Mouse (Mus musculus): Measurements from ENCODE around the gene Gjc1. TPM values are rescaled to one million over a fixed set of nuclear protein-coding genes. Genes with fewer than 3 reads are reported as not detected.
A peak's percentile ranks its signal among the peaks of the same experiment; 100 is the strongest.

Gjc1 gene
- polyA plus RNA-seq, 1 experiment from 2014 or later, result 56.6 TPM

DNA sequence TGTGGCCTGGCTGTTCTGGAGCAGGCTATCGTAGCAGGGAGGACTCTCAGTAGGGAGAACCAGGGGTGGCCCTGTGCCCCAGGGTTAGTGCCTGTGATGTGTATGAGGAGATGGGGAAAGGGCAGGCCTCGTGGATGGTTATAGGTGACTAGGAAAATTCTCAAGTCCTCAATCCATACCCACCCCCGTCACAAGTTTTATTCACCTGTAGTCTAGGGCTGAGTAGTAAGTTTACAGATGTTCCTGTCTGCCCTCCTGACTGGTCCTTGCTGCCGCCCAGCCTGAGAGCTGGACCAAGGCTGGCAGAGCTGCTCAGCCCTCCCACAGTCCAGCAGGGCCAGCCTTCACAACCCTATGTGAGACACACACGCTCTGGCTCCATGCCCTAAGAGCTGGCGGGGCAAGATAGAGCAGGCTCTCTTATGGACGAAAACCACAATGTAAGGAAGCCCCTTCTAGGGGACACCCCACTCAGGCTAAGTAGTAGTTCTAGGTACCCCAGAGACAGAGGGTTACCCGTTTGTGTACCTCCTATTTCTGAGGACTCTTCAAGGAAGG lies 40.3 kb downstream of the Gjc1 start:
- H3K36me3 ChIP-seq (ENCODE audit: control insufficient read depth, insufficient read depth, low read length), result 0 out of 2 replicates have a peak, but pooled peaks cover 3% of the 10 kb centered on the region
- H3K27me3 ChIP-seq (ENCODE audit: control insufficient read depth, insufficient read depth, low read length), result no peaks in the 10 kb centered on the region
- ATAC-seq (replicated peaks; ENCODE audit: insufficient number of reproducible peaks, low FRiP score, low TSS enrichment), result no peak
- H3K4me1 ChIP-seq (ENCODE audit: control insufficient read depth, insufficient read depth, low read length), result peaks cover 44% of the 10 kb centered on the region
- H3K9ac ChIP-seq (ENCODE audit: low read depth, low read length), result no peak overlapping the region
- H3K4me2 ChIP-seq, result no peak overlapping the region
- no peak overlapping the region for H3K27ac ChIP-seq (ENCODE audit: low read depth, low read length)
- H3K4me3 ChIP-seq (ENCODE audit: low read depth, low read length), result no peak overlapping the region
- 78% methylated on average over 8 of the region's 8 CpGs for WGBS (ENCODE audit: insufficient replicate concordance)
- H3K9me3 ChIP-seq (replicated peaks; ENCODE audit: control insufficient read depth, low read length), result no peaks in the 10 kb centered on the region

DNA sequence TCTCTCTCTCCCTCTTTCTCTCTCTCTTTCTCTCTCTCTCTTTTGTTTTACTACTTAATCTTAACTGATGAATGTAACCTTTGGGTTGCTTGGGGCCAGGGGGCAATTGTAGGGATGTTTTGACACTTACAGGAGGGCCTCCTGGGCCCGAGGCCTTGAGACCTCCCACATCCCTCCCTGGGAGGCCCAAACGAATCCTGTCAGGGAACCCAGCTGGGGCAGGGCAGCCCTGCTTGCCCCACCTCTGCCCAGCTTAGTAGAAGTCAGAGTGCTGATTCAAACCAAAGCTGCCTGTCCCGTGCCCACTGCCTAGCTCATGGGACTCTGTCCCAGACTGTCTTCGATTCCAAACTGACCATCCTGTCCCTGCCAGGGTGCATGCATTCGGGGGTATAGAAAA lies 40.9 kb downstream of the Gjc1 start:
- Histone ChIP-seq H3K4me3 (ENCODE audit: low read depth, low read length) (no peak overlapping the region), H3K9me3 (replicated peaks; ENCODE audit: control insufficient read depth, low read length) (no peaks in the 10 kb centered on the region), H3K4me1 (ENCODE audit: control insufficient read depth, insufficient read depth, low read length) (peaks cover 39% of the 10 kb centered on the region), H3K27ac (ENCODE audit: low read depth, low read length) (no peak overlapping the region), H3K27me3 (ENCODE audit: control insufficient read depth, insufficient read depth, low read length) (no peaks in the 10 kb centered on the region), H3K9ac (ENCODE audit: low read depth, low read length) (no peak overlapping the region; the same call in 1 of the 2 replicates), H3K4me2 (no peak overlapping the region), H3K36me3 (ENCODE audit: control insufficient read depth, insufficient read depth, low read length) (0 out of 2 replicates have a peak, but pooled peaks cover 3% of the 10 kb centered on the region)
- 44% methylated on average over 5 of the region's 5 CpGs for WGBS (ENCODE audit: insufficient replicate concordance)
- ATAC-seq (replicated peaks; ENCODE audit: insufficient number of reproducible peaks, low FRiP score, low TSS enrichment), result no peak

DNA sequence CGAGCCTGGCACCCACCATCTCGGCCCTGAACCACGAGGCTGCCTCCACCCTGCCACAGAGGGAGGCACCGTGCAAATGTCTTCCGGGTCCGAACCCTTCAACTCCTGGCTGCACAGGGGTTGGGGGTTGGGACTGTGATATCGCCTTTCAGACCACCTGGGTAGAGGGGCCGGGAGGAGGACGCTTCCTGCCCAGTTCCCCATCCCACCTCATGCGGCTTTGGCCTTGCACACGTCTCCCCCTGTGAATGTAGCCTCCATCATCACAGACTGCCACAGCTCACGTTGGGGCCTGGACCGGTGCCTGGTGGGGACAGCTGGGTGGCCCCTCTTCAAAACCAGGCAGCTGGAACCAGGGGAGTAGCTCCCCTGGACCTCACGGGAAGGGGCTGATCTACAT lies 41.3 kb downstream of the Gjc1 start:
- 35% methylated on average over 14 of the region's 14 CpGs for whole genome bisulfite sequencing (ENCODE audit: insufficient replicate concordance)
- Histone ChIP-seq H3K4me2 (peak overlapping the region; percentile 64), H3K27ac (ENCODE audit: low read depth, low read length) (0 out of 2 replicates have a peak overlapping the region, but pooled peaks have one; percentile 1), H3K9ac (ENCODE audit: low read depth, low read length) (peak overlapping the region; percentile 72), H3K36me3 (ENCODE audit: control insufficient read depth, insufficient read depth, low read length) (0 out of 2 replicates have a peak, but pooled peaks cover 3% of the 10 kb centered on the region), H3K4me1 (ENCODE audit: control insufficient read depth, insufficient read depth, low read length) (peaks cover 35% of the 10 kb centered on the region), H3K4me3 (ENCODE audit: low read depth, low read length) (no peak overlapping the region), H3K27me3 (ENCODE audit: control insufficient read depth, insufficient read depth, low read length) (0 out of 2 replicates have a peak, but pooled peaks cover 2% of the 10 kb centered on the region), H3K9me3 (replicated peaks; ENCODE audit: control insufficient read depth, low read length) (no peaks in the 10 kb centered on the region)
- no peak for ATAC-seq (replicated peaks; ENCODE audit: insufficient number of reproducible peaks, low FRiP score, low TSS enrichment)

DNA sequence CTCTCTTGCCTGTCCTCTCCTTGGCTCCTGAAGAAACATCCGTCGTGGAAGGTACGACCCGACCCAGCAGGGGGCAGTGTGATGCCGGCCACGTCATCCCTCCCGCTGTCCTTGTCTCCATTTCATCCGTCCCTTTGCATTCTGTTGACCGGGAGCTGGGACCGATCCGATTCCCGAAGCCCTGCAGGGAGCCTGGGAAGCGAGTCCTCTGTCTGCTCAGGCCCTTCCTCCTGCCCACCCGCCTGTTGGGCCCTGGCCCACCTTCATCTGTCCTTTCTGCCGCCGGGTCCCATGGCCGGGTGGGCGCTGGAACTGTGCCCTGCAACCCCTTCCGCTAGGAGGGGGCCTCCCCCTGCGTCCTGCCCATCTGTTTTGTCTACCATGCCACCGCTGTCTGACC lies 41.9 kb downstream of the Gjc1 start:
- Histone ChIP-seq H3K4me1 (ENCODE audit: control insufficient read depth, insufficient read depth, low read length) (peaks cover 29% of the 10 kb centered on the region), H3K9ac (ENCODE audit: low read depth, low read length) (peak overlapping the region; percentile 72), H3K9me3 (replicated peaks; ENCODE audit: control insufficient read depth, low read length) (no peaks in the 10 kb centered on the region), H3K27ac (ENCODE audit: low read depth, low read length) (no peak overlapping the region), H3K27me3 (ENCODE audit: control insufficient read depth, insufficient read depth, low read length) (peaks cover 7% of the 10 kb centered on the region; the same call in 1 of the 2 replicates), H3K4me2 (peak overlapping the region; percentile 64), H3K36me3 (ENCODE audit: control insufficient read depth, insufficient read depth, low read length) (0 out of 2 replicates have a peak, but pooled peaks cover 3% of the 10 kb centered on the region), H3K4me3 (ENCODE audit: low read depth, low read length) (peak overlapping the region; percentile 29)
- WGBS (ENCODE audit: insufficient replicate concordance), result 29% methylated on average over 21 of the region's 21 CpGs
- no peak; the same call in 1 of the 2 replicates for ATAC-seq (replicated peaks; ENCODE audit: insufficient number of reproducible peaks, low FRiP score, low TSS enrichment)

DNA sequence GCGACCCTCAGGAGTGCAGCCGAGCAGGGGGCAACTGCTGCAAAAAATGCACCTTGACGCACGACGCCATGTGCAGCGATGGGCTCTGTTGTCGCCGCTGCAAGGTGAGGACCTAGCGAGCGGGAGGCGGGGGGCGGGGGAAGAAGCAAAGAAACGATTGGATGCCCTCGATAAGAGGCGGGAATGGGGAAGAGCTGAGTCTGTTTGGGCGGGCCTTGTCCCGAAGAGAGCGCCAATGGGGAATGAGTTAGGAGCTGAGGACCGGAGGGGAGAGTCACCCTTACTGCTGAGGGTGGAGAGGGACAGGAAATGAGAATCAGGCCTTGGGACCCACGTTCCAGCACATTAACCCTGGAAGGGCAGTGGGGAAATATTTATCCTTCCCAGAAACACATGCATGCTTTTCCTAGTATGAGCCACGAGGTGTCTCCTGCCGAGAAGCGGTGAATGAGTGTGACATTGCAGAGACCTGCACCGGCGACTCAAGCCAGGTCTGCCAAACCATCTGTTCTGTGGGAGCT lies 44.8 kb downstream of the Gjc1 start:
- Histone ChIP-seq H3K9ac (ENCODE audit: low read depth, low read length) (peak overlapping the region; percentile 74; the same call in 1 of the 2 replicates), H3K9me3 (replicated peaks; ENCODE audit: control insufficient read depth, low read length) (no peaks in the 10 kb centered on the region), H3K27me3 (ENCODE audit: control insufficient read depth, insufficient read depth, low read length) (peaks cover 16% of the 10 kb centered on the region), H3K36me3 (ENCODE audit: control insufficient read depth, insufficient read depth, low read length) (0 out of 2 replicates have a peak, but pooled peaks cover 3% of the 10 kb centered on the region), H3K4me2 (peak overlapping the region; percentile 85), H3K4me3 (ENCODE audit: low read depth, low read length) (peak overlapping the region; percentile 45), H3K4me1 (ENCODE audit: control insufficient read depth, insufficient read depth, low read length) (peaks cover 27% of the 10 kb centered on the region), H3K27ac (ENCODE audit: low read depth, low read length) (0 out of 2 replicates have a peak overlapping the region, but pooled peaks have one; percentile 77)
- ATAC-seq (replicated peaks; ENCODE audit: insufficient number of reproducible peaks, low FRiP score, low TSS enrichment), result peak; percentile 70
- 1% methylated on average over 24 of the region's 25 CpGs for WGBS (ENCODE audit: insufficient replicate concordance)

DNA sequence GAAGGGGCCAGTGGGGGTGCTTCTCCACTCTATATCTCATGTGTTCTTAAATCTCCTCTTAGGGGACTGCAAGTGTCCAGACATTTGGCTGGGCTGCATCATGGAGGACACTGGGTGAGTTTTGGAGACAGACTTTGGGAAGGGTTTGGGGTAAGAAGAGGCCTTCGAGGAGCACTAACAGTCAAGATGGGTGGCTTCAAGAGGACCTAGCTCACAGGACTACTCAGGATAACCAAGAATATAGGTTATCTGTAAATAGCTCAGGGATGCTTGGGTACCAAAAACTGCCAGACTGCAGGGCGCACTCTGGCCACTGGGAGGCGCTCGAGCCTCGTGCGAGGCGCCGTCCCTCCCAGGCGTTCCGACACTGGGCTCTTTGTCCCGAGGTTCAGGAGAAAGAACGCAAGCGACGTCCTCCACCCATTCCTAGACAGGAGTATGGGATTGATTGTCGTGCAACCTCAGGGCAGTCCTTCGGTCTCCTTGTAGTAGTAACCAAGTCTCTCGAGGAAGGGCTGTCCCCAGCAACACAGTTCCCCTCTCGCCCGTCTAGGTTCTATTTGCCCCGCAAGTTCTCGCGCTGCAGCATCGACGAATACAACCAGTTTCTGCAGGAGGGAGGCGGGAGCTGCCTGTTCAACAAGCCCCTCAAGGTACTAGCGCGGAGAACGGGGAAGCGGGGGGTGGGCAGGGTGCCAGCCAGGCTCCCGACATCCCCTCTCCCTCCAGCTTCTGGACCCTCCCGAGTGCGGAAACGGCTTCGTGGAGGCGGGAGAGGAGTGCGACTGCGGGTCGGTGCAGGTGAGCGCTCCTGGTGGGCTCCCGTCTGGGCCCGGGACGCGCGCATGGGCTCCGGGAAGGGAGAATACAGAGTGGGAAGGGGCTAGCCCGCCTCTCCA lies 45.5 kb downstream of the Gjc1 start:
- H3K36me3 ChIP-seq (ENCODE audit: control insufficient read depth, insufficient read depth, low read length), result 0 out of 2 replicates have a peak, but pooled peaks cover 3% of the 10 kb centered on the region
- H3K4me2 ChIP-seq, result peak overlapping the region; percentile 85
- ATAC-seq (replicated peaks; ENCODE audit: insufficient number of reproducible peaks, low FRiP score, low TSS enrichment), result no peak
- H3K9me3 ChIP-seq (replicated peaks; ENCODE audit: control insufficient read depth, low read length), result no peaks in the 10 kb centered on the region
- peaks cover 29% of the 10 kb centered on the region for H3K4me1 ChIP-seq (ENCODE audit: control insufficient read depth, insufficient read depth, low read length)
- WGBS (ENCODE audit: insufficient replicate concordance), result under 1% methylated on average over 46 of the region's 46 CpGs
- peak overlapping the region; percentile 74 for H3K9ac ChIP-seq (ENCODE audit: low read depth, low read length)
- H3K4me3 ChIP-seq (ENCODE audit: low read depth, low read length), result peak overlapping the region; percentile 45
- H3K27me3 ChIP-seq (ENCODE audit: control insufficient read depth, insufficient read depth, low read length), result peaks cover 16% of the 10 kb centered on the region
- peak overlapping the region; percentile 77 for H3K27ac ChIP-seq (ENCODE audit: low read depth, low read length)

DNA sequence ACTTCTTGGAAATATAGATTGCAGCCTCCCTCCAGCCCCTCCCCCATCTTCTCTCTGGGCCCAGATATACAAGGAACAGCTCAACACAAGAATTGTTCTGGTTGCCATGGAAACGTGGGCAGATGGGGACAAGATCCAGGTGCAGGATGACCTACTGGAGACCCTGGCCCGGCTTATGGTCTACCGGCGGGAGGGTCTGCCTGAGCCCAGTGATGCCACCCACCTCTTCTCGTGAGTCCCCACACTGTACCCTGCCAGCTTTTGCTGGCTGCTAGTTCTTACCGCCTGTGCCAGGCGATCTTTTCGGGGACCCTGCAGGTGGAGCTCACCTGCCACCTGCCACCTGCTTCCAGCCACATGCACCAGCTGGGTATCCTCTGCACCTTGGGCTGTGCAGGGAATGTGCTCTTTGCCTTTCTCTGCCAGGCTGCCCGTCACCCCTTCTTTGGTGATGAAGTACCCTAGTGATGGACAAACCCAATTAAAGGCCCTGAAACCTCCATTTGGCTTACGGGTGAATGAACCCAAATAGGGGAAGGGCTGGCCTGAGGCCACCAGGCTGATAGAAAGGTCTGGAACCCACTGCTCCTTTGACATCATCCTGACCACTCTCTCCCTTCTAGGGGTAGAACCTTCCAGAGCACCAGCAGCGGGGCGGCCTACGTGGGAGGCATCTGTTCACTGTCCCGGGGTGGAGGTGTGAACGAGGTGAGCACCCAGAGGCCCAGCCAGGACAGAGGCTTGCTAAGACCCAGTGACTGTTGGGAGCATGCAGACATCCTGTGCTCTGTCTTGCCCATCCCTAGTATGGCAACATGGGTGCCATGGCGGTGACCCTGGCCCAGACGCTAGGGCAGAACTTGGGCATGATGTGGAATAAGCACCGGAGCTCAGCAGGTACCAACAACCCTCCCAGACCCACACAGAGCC lies 46.5 kb downstream of the Gjc1 start:
- no peak for ATAC-seq (replicated peaks; ENCODE audit: insufficient number of reproducible peaks, low FRiP score, low TSS enrichment)
- Histone ChIP-seq H3K4me3 (ENCODE audit: low read depth, low read length) (no peak overlapping the region), H3K27me3 (ENCODE audit: control insufficient read depth, insufficient read depth, low read length) (peaks cover 16% of the 10 kb centered on the region), H3K4me2 (no peak overlapping the region), H3K9ac (ENCODE audit: low read depth, low read length) (no peak overlapping the region), H3K36me3 (ENCODE audit: control insufficient read depth, insufficient read depth, low read length) (0 out of 2 replicates have a peak, but pooled peaks cover 3% of the 10 kb centered on the region), H3K9me3 (replicated peaks; ENCODE audit: control insufficient read depth, low read length) (no peaks in the 10 kb centered on the region), H3K4me1 (ENCODE audit: control insufficient read depth, insufficient read depth, low read length) (peaks cover 25% of the 10 kb centered on the region), H3K27ac (ENCODE audit: low read depth, low read length) (no peak overlapping the region)
- 72% methylated on average over 18 of the region's 18 CpGs for WGBS (ENCODE audit: insufficient replicate concordance)

Measured in heart, embryonic 11.5 days (tissue).